Mouse (Mus musculus) liver, postnatal 0 days (tissue): Measurements from ENCODE around the gene Sergef.

ENCODE experiments used
- CTCF ChIP-seq: sonication (generic); IDR thresholded peaks from 2 replicates; pipeline ENCODE4 v1.5.1; 2016; ENCODE audit warnings: antibody characterized with exemption, low read depth
- EP300 ChIP-seq: IDR thresholded peaks from 2 replicates; pipeline ENCODE4 v1.6.1; 2016; ENCODE audit warnings: antibody characterized with exemption, low read depth, mild to moderate bottlenecking

- no peak for TF ChIP-seq CTCF
- no peak for TF ChIP-seq EP300
Observed at GRCm38 (mm10) chr7:46554003-46554402, 85.6 kb downstream of the Sergef start.
